Mouse (Mus musculus): ENCODE measurements around the gene Il17rd. TPM values are rescaled to one million over a fixed set of nuclear protein-coding genes. Genes with fewer than 3 reads are reported as not detected.

Gene Il17rd
- total RNA-seq, 2 experiments from 2014 or later: 4.8 to 5.1 TPM

GRCm38 (mm10) chr14:27043416-27043815 is 4.7 kb downstream of the Il17rd start:
- no peak for DNase-seq
- intact Hi-C loops (cut with DNase I): loop anchor here (10.0 kb wide), 1 partner anchor 381 kb away; the partner anchor contains the start of gene Fam208a

GRCm38 (mm10) chr14:27044221-27044966 is 5.7 kb downstream of the Il17rd start:
- DNase-seq: peak; percentile 46 to 58
- intact Hi-C loops (cut with DNase I): loop anchor here (10.0 kb wide), 1 partner anchor 380 kb away; the partner anchor contains the start of gene Fam208a

GRCm38 (mm10) chr14:27044967-27045361 is 6.2 kb downstream of the Il17rd start:
- intact Hi-C loops (cut with DNase I): loop anchor here (10.0 kb wide), 1 partner anchor 380 kb away; the partner anchor contains the start of gene Fam208a
- peak; percentile 29 to 41 for DNase-seq

- intact Hi-C loops (cut with DNase I): loop anchor here (10.0 kb wide), 1 partner anchor 376 kb away; the partner anchor contains the start of gene Fam208a
- no peak for DNase-seq
These were observed 9.7 kb downstream of the Il17rd start for GRCm38 (mm10) chr14:27048231-27048956.

- no peak for DNase-seq
- intact Hi-C loops (cut with DNase I): no loop called here
These were observed 11.3 kb downstream of the Il17rd start for GRCm38 (mm10) chr14:27050043-27050442.

- no peak for DNase-seq
- intact Hi-C loops (cut with DNase I): no loop called here
These were observed 12.1 kb downstream of the Il17rd start for GRCm38 (mm10) chr14:27050560-27051510.

- no peak for DNase-seq
- intact Hi-C loops (cut with DNase I): no loop called here
These were observed 12.8 kb downstream of the Il17rd start for GRCm38 (mm10) chr14:27051511-27051895.

GRCm38 (mm10) chr14:27058535-27059223 is 19.9 kb downstream of the Il17rd start:
- intact Hi-C loops (cut with DNase I): no loop called here

GRCm38 (mm10) chr14:27059224-27059558 is 20.4 kb downstream of the Il17rd start:
- intact Hi-C loops (cut with DNase I): no loop called here
- no peak for DNase-seq

More at GRCm38 (mm10) chr14:27058535-27059223, 19.9 kb downstream of the Il17rd start:
- no peak for DNase-seq

GRCm38 (mm10) chr14:27063338-27063737 is 24.6 kb downstream of the Il17rd start:
- intact Hi-C loops (cut with DNase I): no loop called here
- DNase-seq: no peak

GRCm38 (mm10) chr14:27066171-27066929 is 27.6 kb downstream of the Il17rd start:
- intact Hi-C loops (cut with DNase I): no loop called here
- no peak for DNase-seq

- intact Hi-C loops (cut with DNase I): no loop called here
- DNase-seq: no peak
These were observed 29.1 kb downstream of the Il17rd start for GRCm38 (mm10) chr14:27067866-27068271.

- intact Hi-C loops (cut with DNase I): loop anchor here (5.0 kb wide), 1 partner anchor 32 kb away; the partner anchor contains the start of gene Il17rd
- DNase-seq: no peak
These were observed 30.8 kb downstream of the Il17rd start for GRCm38 (mm10) chr14:27069434-27070097.

GRCm38 (mm10) chr14:27070128-27070527 is 31.4 kb downstream of the Il17rd start:
- DNase-seq: no peak
- intact Hi-C loops (cut with DNase I): loop anchor here (5.0 kb wide), 1 partner anchor 33 kb away; the partner anchor contains the start of gene Il17rd

GRCm38 (mm10) chr14:27070758-27071157 is 32.0 kb downstream of the Il17rd start:
- intact Hi-C loops (cut with DNase I): loop anchor here (5.0 kb wide), 1 partner anchor 33 kb away; the partner anchor contains the start of gene Il17rd

GRCm38 (mm10) chr14:27071985-27072384 is 33.2 kb downstream of the Il17rd start:
- no peak for DNase-seq
- intact Hi-C loops (cut with DNase I): loop anchor here (5.0 kb wide), 1 partner anchor 35 kb away; the partner anchor contains the start of gene Il17rd

More at GRCm38 (mm10) chr14:27070758-27071157, 32.0 kb downstream of the Il17rd start:
- no peak for DNase-seq

- DNase-seq: no peak
- intact Hi-C loops (cut with DNase I): no loop called here
These were observed 36.3 kb downstream of the Il17rd start for GRCm38 (mm10) chr14:27075084-27075483.

- intact Hi-C loops (cut with DNase I): no loop called here
These were observed 37.3 kb downstream of the Il17rd start for GRCm38 (mm10) chr14:27075909-27076521.

More at GRCm38 (mm10) chr14:27075909-27076521, 37.3 kb downstream of the Il17rd start:
- DNase-seq: no peak

Measured in heart, postnatal 36 days (tissue).